Mouse (Mus musculus) urinary bladder, postnatal 10 days (tissue): Measurements from ENCODE around the gene Rreb1.

ENCODE experiments used
- DNase-seq: peaks from one replicate; pipeline ENCODE4 v3.0.0; 2022; ENCODE audit warnings: low spot score

Rreb1 gene

DNA sequence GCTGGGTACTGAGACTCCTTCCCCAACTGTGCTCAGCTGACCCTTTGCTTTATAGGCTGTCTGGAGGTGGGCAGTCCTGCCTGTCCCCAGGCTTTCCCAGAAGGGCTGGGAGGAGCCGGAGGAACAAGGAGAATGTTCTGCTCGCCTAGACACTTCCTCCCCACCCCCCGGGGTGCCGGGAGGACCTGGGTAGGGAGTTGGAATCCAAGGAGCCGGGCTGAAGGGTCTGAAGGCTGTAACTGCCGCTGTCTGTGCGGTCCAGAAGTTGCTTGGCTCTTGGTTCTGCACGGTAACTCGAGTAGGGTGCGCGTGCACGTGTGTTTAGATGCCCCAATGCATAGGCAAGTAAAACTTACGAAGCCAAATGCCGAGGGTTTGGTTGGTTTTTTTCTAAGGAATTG is 75.8 kb downstream of the Rreb1 start:
- DNase-seq: no peak

DNA sequence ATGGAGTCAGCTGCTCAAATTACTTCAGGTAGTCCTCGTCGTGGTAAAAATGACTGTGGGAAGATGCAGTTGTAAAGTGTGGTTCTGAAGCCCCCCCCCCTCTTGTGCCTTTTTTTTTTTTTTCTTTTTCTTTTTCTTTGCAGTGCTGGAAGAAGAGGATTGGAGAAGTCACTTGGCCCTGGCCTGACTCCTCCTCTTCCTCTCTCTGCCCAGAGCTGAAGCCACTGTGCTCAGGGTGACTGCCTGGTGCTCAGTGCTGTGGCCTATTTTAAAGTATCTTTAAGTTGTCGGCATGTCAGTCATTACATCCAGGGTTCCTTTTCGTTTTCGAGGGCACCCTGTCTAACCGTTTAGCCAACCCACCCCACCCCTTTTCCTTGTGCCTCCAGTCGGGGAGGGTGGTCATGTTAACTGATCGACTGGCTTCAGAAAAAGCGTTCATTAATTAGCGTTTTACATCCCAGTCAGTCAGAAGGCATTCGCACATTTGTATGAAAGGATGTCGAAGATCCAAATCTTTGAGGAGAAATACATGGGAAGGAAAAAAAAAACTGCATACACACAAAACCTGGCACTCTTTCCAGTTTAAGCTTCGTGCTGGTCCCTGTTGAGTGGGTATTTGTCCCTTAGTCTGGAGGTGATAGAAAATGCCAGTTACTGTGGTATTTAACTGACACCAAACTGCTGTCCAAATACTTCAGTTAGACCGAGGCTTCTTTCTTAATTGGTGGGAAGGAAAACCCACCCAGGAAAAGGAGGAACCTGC is 76.4 kb downstream of the Rreb1 start:
- no peak for DNase-seq

GRCm38 (mm10) chr13:37855221-37855757 is 77.1 kb downstream of the Rreb1 start:
- DNase-seq: no peak

DNA sequence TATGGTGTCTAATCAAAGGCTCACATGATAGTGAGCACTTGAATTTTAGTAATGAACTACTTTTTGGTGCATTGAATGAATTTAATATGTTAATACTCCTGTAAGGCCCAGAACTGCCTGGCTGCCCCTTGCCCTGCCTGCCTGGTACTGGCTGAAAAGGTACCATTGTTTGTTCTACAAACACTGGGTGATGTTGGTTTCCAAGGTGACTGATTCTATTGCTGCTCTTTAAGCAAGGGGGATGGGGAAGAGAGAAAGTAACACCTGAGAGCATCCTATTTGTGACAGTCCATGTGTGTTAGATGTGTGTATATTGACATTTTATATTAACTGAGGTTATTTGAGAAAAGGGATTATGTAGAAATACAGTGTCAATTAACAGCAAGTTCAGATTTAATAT is 77.6 kb downstream of the Rreb1 start:
- no peak for DNase-seq

DNA sequence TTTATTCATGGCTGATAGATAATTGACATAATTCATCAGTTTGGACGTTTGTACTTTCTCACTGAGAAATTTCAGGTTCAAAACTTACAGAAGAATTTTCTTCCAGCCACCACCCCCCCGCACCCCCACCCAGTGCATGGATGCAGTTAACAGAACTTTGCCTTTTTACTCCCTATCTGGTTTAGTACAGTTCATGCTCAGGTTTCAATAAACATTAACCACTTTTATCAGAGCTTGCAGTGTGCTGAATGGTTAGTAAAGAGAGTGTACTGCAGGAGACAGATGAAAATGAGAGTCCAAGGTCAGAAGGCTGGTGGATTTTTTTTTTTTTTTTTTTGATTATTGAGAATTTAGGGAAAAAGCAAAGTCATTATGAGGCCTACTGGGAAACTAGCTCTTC is 78.3 kb downstream of the Rreb1 start:
- no peak for DNase-seq

DNA sequence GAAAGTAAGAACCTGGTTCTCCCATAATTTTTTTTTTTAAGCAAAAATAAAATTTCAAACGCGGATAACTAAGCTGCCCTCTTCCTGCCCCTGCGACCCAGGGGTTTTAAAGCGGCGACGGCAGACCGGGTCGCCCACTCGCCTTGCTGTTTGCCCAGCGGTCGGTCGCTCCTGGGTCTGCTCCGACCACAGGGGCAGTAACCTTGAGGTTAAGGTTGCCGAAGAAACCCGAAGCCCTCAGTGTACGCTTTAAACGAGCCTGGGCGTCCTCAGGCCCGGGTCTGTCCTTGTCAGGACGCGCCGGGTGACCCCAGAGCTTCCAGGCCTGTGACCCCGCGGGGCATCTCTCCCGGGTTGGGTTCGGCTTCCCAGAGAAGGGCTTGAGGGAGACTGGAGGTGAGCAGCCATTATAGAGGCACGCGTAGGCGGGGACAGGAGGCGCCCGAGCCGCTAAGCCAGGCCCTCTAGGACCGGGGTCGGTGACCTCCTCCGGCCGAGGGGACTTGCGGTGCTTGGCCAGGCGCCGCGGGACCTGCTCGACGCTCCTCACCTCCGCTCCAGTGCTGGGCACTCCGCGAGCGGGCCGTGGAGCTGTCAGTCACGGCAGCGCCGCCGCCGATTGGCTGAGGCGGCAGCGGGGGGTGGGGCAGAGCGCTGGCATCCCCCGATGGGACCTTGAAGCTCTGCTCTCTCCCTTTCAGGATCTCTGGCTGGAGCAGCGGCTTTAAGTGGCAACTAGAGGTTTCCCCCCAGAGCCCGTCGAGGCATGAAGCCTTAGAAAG is 79.3 kb downstream of the Rreb1 start:
- peak; percentile 73 for DNase-seq

GRCm38 (mm10) chr13:37858066-37858501 is 79.9 kb downstream of the Rreb1 start:
- DNase-seq: no peak

GRCm38 (mm10) chr13:37858508-37858907 is 80.3 kb downstream of the Rreb1 start:
- no peak for DNase-seq

DNA sequence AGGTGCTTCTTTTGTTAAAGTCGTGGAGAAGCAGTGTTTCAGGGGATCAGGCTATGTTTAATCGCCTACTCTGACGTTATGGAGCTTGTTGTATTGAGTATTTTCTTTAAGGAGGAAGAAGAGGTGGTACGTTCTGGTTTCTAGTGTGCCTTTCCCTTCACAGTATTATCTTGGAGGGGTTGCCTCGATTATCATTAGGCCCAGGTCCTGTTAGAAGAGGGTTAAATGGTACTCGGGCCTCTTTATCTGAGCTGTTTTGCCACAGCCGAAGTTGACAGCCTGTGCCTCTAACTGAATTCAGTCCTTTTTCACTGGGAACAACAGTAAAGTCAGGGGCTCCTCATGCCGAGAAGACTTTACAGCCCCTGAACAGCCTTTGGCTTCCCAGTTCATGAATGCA is 81.6 kb downstream of the Rreb1 start:
- DNase-seq: no peak

- DNase-seq: no peak
Measured at GRCm38 (mm10) chr13:37860204-37860603, 82.0 kb downstream of the Rreb1 start.

DNA sequence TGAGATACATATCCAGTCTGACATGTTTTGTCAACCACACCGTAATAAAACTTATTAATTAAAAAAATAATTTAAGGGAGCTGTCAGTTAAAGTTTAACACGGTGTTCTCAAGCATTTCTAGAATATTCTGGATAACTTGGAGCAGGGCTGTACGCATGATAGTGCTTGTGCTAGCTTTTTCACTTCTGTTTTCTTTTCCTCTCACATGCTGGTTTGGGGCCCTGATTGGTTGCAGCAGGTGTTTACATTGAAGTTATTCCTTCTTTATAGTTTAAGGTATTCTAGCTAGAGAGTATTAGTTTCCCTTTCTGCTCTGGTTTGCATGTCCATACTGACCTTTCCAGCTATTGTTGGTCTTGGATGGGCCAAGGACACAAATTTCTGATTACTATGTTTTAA is 82.6 kb downstream of the Rreb1 start:
- no peak for DNase-seq

GRCm38 (mm10) chr13:37862492-37862891 is 84.3 kb downstream of the Rreb1 start:
- DNase-seq: no peak

DNA sequence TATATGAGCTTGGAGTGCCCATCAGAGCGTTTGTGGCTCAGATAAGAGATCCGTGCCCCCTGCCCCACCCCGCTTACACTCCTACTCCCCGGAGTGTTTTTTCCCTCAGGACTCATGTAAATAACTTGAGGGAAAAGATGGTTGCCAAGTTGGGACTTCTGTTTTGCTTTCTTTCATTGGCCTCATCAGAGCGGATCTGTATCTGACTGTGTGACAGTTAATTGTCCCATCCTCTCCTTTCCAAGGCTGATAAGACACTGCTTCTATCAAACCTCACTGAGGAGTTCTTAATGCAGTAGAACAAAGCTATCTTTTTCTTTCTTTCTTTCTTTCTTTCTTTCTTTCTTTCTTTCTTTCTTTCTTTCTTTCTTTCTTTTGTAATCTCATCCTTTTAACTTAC is 85.4 kb downstream of the Rreb1 start:
- no peak for DNase-seq

- DNase-seq: no peak
Measured at GRCm38 (mm10) chr13:37864697-37865096, 86.5 kb downstream of the Rreb1 start.

- DNase-seq: no peak
Measured at GRCm38 (mm10) chr13:37866296-37866695, 88.1 kb downstream of the Rreb1 start.

DNA sequence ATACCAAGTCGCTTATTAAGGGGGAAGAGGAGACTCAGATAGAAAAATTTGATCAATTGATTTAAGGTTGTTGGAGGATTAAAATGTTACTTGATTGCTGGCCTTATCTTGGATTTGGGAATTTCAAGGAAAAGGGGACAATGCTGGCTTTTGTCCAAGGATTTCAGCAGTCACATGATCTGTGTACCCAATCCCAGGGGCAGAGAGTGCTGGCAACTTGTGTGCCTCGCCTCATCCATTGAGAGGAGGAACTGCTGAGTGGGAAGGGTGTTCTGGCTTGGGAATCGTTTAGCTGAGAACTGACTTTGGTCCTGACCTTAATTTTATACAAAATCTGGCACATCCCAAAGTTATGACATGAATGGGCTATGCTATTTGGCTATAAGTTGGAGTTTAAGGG is 88.6 kb downstream of the Rreb1 start:
- no peak for DNase-seq

DNA sequence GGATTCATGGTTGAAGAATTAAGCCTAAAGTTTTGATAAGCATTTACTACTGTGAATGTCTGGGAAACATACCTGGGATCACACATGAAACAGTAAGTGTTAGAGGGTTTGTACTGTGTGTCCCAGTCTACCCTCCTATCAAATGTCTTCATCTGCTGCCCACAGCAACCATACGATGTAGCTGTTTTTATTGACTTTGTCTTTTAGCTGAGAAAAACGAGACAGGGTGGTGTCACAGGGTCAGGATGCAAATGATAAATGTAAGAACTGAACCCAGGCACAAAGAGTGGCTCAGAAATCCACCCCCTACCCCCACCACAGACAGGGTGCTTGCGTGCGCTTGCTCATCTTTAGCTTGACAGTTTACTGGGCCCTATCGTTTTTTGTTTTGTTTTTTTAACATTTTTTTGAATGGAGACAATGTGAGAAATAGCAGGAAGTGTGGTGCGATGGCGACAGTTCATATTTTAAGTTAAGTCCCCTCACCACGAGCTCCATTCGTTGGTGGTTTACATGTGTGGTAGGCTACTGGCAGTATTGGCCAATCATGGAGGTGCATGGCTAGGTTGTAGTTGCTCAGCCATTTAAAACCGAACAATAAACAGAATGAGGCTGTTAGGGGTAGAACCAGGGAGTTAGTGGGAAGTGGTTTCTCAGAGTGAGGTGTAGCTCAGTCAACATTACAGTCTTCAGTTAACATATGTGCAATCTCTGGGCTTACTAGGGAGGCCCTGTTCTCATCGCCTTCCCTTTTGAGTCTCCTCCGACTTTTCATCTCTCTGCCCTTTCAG is 92.1 kb downstream of the Rreb1 start:
- no peak for DNase-seq

- no peak for DNase-seq
Measured at GRCm38 (mm10) chr13:37872142-37872835, 94.1 kb downstream of the Rreb1 start.

GRCm38 (mm10) chr13:37873125-37873891 is 95.1 kb downstream of the Rreb1 start:
- no peak for DNase-seq

DNA sequence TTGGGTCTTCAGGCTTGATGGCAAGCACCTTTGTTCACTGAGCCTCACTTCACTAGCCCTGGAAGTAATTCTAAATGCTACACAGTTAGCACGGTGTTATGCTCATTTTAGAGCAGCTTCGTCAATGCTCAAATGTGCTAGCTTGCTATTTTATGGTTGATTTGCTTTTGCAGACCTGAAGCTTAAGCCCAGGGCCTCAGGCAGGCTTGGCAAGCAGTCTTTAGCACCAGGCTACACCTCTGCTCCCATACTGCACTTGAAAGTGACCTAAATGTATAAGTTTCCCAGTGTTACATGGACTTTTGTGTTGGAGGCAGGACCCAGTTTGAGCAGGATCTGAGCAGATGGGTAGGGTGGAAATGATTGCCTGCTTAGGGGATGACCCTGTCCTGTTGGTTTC is 97.7 kb downstream of the Rreb1 start:
- no peak for DNase-seq

DNA sequence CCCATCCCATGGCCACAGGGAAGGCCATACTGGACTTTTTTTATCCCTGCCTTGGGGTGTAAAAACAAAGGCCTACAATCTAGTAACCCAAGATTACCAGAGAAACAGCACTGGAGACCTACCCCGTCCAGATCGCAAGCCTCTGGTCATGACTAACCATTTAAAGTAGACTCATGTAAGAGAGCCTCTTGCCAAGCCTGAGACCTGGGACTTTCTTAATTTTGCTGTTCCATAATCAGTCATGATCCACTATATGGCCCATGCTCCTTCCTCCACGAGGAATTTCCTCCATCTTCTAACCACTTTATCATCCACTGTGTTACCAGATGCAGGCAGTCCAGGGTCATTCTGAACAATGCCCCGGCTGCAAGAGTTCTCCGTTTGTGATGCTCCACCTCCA is 98.2 kb downstream of the Rreb1 start:
- DNase-seq: no peak
